Mouse (Mus musculus) heart, embryonic 13.5 days (tissue): Measurements from ENCODE around the gene Mylip. TPM values are rescaled to one million over a fixed set of nuclear protein-coding genes. Genes with fewer than 3 reads are reported as not detected.

Experiments used
- ATAC-seq: fragments of 200-750 bp; cut with Nextera tagmentation; 2 replicates; pipeline ENCODE4 v1.8.0; 2017; ENCODE audit warnings: moderate TSS enrichment; ENCODE audit not compliant: insufficient number of reproducible peaks, low FRiP score, low TSS enrichment; ENCODE audit errors: extremely low read depth
- H3K27ac ChIP-seq: fragments of 300-500 bp; sonication (generic); replicated peaks from 2 replicates; pipeline ENCODE4 v1.5.1; 2015; ENCODE audit warnings: moderate library complexity, mild to moderate bottlenecking, inconsistent platforms
- H3K27me3 ChIP-seq: fragments of 300-500 bp; sonication (generic); replicated peaks from 2 replicates; pipeline ENCODE4 v1.6.1; 2015; ENCODE audit warnings: mild to moderate bottlenecking, inconsistent platforms
- H3K36me3 ChIP-seq: fragments of 300-500 bp; sonication (generic); 2 replicates; pipeline ENCODE4 v1.6.1; 2015; ENCODE audit warnings: mild to moderate bottlenecking, inconsistent platforms
- H3K4me1 ChIP-seq: fragments of 300-500 bp; sonication (generic); 2 replicates; pipeline ENCODE4 v1.6.1; 2015; ENCODE audit warnings: inconsistent platforms
- H3K4me2 ChIP-seq: fragments of 300-500 bp; sonication (generic); 2 replicates; pipeline ENCODE4 v1.6.1; 2015; ENCODE audit warnings: inconsistent platforms, mild to moderate bottlenecking, moderate library complexity
- H3K4me3 ChIP-seq: fragments of 300-500 bp; sonication (generic); 2 replicates; pipeline ENCODE4 v1.5.1; 2015; ENCODE audit warnings: moderate library complexity, mild to moderate bottlenecking, inconsistent platforms
- H3K9ac ChIP-seq: fragments of 300-500 bp; sonication (generic); 2 replicates; pipeline ENCODE4 v1.6.1; 2015; ENCODE audit warnings: inconsistent platforms, mild to moderate bottlenecking, moderate library complexity
- H3K9me3 ChIP-seq: fragments of 300-500 bp; sonication (generic); 2 replicates; pipeline ENCODE4 v1.6.1; 2016; ENCODE audit warnings: inconsistent platforms
- WGBS: fragments of 180-500 bp; shearing (Covaris S2); methylation state at CpG from one replicate; pipeline ENCODE4 v1.1.7; 2015; ENCODE audit warnings: mixed read lengths; 5-methylcytosine and 5-hydroxymethylcytosine counted together
- polyA plus RNA-seq: library from polyadenylated mRNA; unstranded; fragments of >200 nt; fragmentation: Nextera tagmentation; extraction: Ambion mirVana; gene quantifications from 2 replicates; pipeline ENCODE4 v1.2.1, GENCODE M21; 2015

The Mylip gene
- polyA plus RNA-seq, 1 experiment from 2014 or later, result 8.1 TPM

- Histone ChIP-seq H3K27me3 (no peaks in the 10 kb centered on the region), H3K4me2 (peak overlapping the region; percentile 49), H3K27ac (peak overlapping the region; percentile 81), H3K36me3 (no peaks in the 10 kb centered on the region), H3K4me1 (peaks cover 35% of the 10 kb centered on the region), H3K9ac (peak overlapping the region; percentile 69), H3K9me3 (no peaks in the 10 kb centered on the region; the same call in 1 of the 2 replicates), H3K4me3 (peak overlapping the region; percentile 10)
- 9% methylated on average over 15 of the region's 15 CpGs for WGBS
- ATAC-seq, result no peak; the same call in 1 of the 2 replicates
Measured at GRCm38 (mm10) chr13:45455108-45455861, 65.7 kb downstream of the Mylip start.

DNA sequence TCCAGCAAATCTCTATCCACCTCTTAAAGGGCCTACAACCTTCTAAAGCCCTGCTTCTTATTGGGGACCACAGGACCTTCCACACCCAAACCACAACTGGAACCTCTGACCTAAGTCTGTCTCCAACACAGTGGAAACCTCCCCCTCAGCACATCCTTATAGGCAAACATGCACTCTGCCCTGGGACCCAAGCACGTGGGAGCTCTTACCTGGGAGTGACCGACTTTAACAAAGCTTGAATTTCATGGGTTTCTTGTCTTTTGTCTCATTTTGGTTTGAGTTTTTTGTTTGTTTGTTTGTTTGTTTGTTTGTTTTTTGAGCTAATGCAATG is 66.3 kb downstream of the Mylip start:
- ATAC-seq, result no peak
- Histone ChIP-seq H3K27me3 (no peaks in the 10 kb centered on the region), H3K27ac (peak overlapping the region; percentile 81), H3K4me3 (no peak overlapping the region), H3K9ac (no peak overlapping the region; the same call in 1 of the 2 replicates), H3K9me3 (no peaks in the 10 kb centered on the region; the same call in 1 of the 2 replicates), H3K36me3 (no peaks in the 10 kb centered on the region), H3K4me2 (peak overlapping the region; percentile 49), H3K4me1 (peaks cover 35% of the 10 kb centered on the region)
- WGBS, result 56% methylated on average over 2 of the region's 2 CpGs

DNA sequence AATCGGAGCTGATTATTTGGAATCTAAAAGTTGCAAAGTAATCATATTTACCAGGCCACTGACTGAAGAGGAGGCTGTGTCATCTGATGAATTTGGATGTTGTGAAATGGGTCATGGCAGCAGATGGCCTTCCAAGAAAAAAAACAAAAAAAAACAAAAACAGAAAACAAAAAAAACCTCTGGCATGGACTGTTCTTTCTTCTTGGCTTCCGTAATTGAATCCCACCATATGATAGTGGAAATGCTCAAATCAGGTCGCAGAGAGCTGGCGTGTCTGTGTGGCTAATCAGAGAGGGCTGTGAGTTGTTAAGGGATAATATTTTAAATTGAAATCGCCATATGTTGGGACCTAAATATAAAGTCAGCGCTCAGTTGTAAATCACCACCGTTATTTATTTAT is 67.9 kb downstream of the Mylip start:
- ATAC-seq, result no peak
- 79% methylated on average over 7 of the region's 7 CpGs for WGBS
- H3K36me3 ChIP-seq, result no peaks in the 10 kb centered on the region

GRCm38 (mm10) chr13:45460177-45460576 is 70.6 kb downstream of the Mylip start:
- no peak overlapping the region for H3K4me3 ChIP-seq
- H3K9me3 ChIP-seq, result no peaks in the 10 kb centered on the region
- H3K4me1 ChIP-seq, result peaks cover 8% of the 10 kb centered on the region
- ATAC-seq, result no peak
- no peaks in the 10 kb centered on the region for H3K27me3 ChIP-seq
- H3K9ac ChIP-seq, result no peak overlapping the region
- no peaks in the 10 kb centered on the region for H3K36me3 ChIP-seq
- H3K27ac ChIP-seq, result no peak overlapping the region
- H3K4me2 ChIP-seq, result no peak overlapping the region
- WGBS, result 79% methylated on average over 3 of the region's 3 CpGs

More for the DNA sequence above, 67.9 kb downstream of the Mylip start:
- peaks cover 31% of the 10 kb centered on the region for H3K4me1 ChIP-seq
- no peak overlapping the region for H3K4me2 ChIP-seq
- no peak overlapping the region for H3K4me3 ChIP-seq
- no peak overlapping the region for H3K27ac ChIP-seq
- no peaks in the 10 kb centered on the region for H3K9me3 ChIP-seq
- no peak overlapping the region for H3K9ac ChIP-seq
- H3K27me3 ChIP-seq, result no peaks in the 10 kb centered on the region

DNA sequence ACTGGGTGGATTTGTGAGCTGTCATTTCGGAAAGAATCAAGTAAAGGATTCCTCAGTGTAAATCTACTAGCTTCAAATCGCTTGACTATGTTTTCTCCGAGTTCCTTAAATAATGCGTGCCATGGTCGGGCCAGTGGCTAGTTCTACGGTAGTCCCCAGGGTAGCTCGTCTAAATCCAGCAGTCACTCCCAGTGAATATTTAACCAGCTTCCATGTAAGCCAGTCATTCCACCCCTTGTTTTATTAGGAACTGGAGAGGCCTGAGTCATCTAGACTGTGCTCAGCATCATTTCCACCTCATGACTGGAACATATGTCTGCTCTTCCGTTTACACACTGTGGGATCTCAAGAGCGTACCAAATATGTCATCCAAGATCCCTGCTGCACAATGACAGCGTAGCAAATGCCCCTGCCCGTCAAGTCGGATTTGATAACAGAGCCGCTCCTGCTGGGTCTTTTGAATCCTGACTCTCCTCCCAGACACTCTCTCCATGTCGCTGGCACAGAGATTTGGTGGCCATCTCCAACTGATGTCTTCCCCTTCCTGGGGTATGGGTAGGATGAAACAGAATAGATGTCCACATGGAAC is 71.9 kb downstream of the Mylip start:
- no peak overlapping the region for H3K4me2 ChIP-seq
- ATAC-seq, result no peak
- H3K27ac ChIP-seq, result no peak overlapping the region
- 65% methylated on average over 14 of the region's 14 CpGs for WGBS
- H3K9me3 ChIP-seq, result no peaks in the 10 kb centered on the region
- no peak overlapping the region for H3K4me3 ChIP-seq
- H3K4me1 ChIP-seq, result no peaks in the 10 kb centered on the region
- no peaks in the 10 kb centered on the region for H3K27me3 ChIP-seq
- H3K36me3 ChIP-seq, result no peaks in the 10 kb centered on the region
- no peak overlapping the region for H3K9ac ChIP-seq

Other genes starting within 250 kb of the Mylip start
- 179 and 199 TPM in 2 replicates for gene Gmpr, start 117.7 kb downstream of the Mylip start, polyA plus RNA-seq